Mouse (Mus musculus) neural tube, embryonic 14.5 days (tissue): ENCODE data around the gene Gm9903. TPM values are rescaled to one million over a fixed set of nuclear protein-coding genes. Genes with fewer than 3 reads are reported as not detected.

ENCODE experiments used
- ATAC-seq: fragments of 200-750 bp; cut with Nextera tagmentation; 2 replicates; pipeline ENCODE4 v1.8.0; 2017; ENCODE audit warnings: low read depth, mild to moderate bottlenecking, moderate TSS enrichment, moderate library complexity
- H3K27ac ChIP-seq: fragments of 300-500 bp; sonication (generic); 2 replicates; pipeline ENCODE4 v1.5.1; 2014; ENCODE audit warnings: low read depth, mild to moderate bottlenecking, control low read depth, low read length, moderate library complexity, mixed read lengths
- H3K27me3 ChIP-seq: fragments of 300-500 bp; sonication (generic); 2 replicates; pipeline ENCODE4 v1.6.1; 2014; ENCODE audit warnings: low read length; ENCODE audit not compliant: control insufficient read depth, insufficient read depth
- H3K36me3 ChIP-seq: fragments of 300-500 bp; sonication (generic); 2 replicates; pipeline ENCODE4 v1.6.1; 2014; ENCODE audit warnings: low read length, mixed read lengths; ENCODE audit not compliant: control insufficient read depth, insufficient read depth
- H3K4me1 ChIP-seq: fragments of 300-500 bp; sonication (generic); 2 replicates; pipeline ENCODE4 v1.6.1; 2014; ENCODE audit warnings: low read length; ENCODE audit not compliant: control insufficient read depth, insufficient read depth
- H3K4me2 ChIP-seq: fragments of 300-500 bp; sonication (generic); 2 replicates; pipeline ENCODE4 v1.6.1; 2014; ENCODE audit warnings: mild to moderate bottlenecking, low read depth, low read length, control low read depth
- H3K4me3 ChIP-seq: fragments of 300-500 bp; sonication (generic); 2 replicates; pipeline ENCODE4 v1.5.1; 2014; ENCODE audit warnings: low read depth, low read length, control low read depth, mixed read lengths
- H3K9ac ChIP-seq: fragments of 300-500 bp; sonication (generic); replicated peaks from 2 replicates; pipeline ENCODE4 v1.6.1; 2014; ENCODE audit warnings: low read depth, mild to moderate bottlenecking, control low read depth, low read length, mixed read lengths
- H3K9me3 ChIP-seq: fragments of 300-500 bp; sonication (generic); 2 replicates; pipeline ENCODE4 v1.6.1; 2016; ENCODE audit warnings: low read length; ENCODE audit not compliant: control insufficient read depth
- WGBS: fragments of 180-500 bp; shearing (Covaris S2); extraction: QIAGEN DNeasy Blood & Tissue Kit; methylation state at CpG from one replicate; pipeline ENCODE4 v1.1.7; 2014; 5-methylcytosine and 5-hydroxymethylcytosine counted together
- polyA plus RNA-seq: library from polyadenylated mRNA; unstranded; fragments of >200 nt; fragmentation: Nextera tagmentation; extraction: Ambion mirVana; gene quantifications from 2 replicates; pipeline ENCODE4 v1.2.1, GENCODE M21; 2014

The Gm9903 gene
- 0.60 and 0.89 TPM in 2 replicates for polyA plus RNA-seq

DNA sequence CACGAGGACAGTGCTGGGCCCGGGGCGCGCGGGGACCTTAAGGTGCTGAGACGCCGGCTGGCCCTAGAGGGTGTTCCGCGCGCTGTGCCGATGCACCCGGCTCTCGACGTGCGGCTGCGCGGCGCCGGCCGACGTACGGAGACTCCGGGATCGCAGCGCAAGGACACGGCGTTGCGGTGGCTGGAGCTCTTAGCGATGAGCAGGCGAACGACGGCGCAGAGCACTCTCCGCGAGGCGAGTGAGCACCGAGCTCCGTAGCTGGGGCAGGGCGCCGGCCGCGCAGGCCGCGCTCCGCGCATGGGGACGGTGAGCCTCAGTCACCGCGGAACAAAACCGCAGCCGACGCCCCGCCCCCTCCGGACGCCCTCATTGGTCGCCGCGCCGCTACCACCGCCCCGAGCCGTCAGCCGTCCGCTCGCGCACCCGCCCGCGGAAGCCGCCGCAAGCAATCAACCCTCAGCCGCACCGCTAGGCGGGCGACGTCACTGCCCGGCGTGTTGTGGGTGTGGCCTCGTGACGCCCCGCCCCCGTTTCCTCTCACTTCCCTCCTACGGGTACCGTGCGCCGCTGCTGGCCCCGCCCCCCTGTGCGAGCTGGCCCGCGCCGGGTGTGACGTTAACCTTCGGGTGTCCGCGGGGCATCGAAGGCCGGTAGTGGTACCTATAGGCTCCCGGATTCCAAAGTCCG, at the start of gene Gm9903, which contains the start of gene Fam53a:
Gene Gm9903, plus strand, starts transcription at position 625 of the 687 bp plus-strand sequence.
Gene Fam53a, minus strand, starts transcription at position 335 of the 687 bp plus-strand sequence.
- H3K4me1 ChIP-seq, result peaks cover 11% of the 10 kb centered on the region
- no peaks in the 10 kb centered on the region for H3K9me3 ChIP-seq
- peak; percentile 96 for ATAC-seq
- no peaks in the 10 kb centered on the region for H3K27me3 ChIP-seq
- H3K27ac ChIP-seq, result peak within 1 kb of the TSS; percentile 90
- H3K4me2 ChIP-seq, result peak within 1 kb of the TSS; percentile 90
- no peaks in the 10 kb centered on the region for H3K36me3 ChIP-seq
- peak within 1 kb of the TSS; percentile 78 for H3K4me3 ChIP-seq
- under 1% methylated on average over 81 of the region's 99 CpGs for WGBS
- H3K9ac ChIP-seq, result peak within 1 kb of the TSS; percentile 73

DNA sequence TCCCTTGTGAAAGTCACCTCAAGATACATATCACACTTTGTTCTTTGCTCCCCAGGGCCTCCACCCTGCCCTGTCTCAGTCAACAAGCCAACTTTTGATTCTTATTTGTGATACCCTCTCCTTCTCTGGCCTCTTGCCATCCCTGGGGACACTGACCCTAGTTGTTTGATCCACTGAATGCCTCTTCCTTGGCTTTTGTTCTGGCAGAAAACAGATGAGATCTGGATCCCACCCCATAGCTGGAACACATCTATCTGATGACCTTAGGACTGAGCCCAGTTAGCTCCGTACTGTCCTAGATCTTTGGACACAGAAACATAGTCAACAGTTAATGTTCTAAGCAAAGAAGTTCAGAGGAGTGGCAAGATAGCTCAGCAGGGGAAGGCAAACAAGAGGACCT, 49.4 kb upstream of the Gm9903 start:
- no peaks in the 10 kb centered on the region for H3K36me3 ChIP-seq
- 81% methylated on average over 1 of the region's 1 CpGs for WGBS
- H3K27me3 ChIP-seq, result no peaks in the 10 kb centered on the region
- H3K4me3 ChIP-seq, result no peak overlapping the region
- no peaks in the 10 kb centered on the region for H3K4me1 ChIP-seq
- no peak overlapping the region for H3K27ac ChIP-seq
- ATAC-seq, result no peak
- no peaks in the 10 kb centered on the region for H3K9me3 ChIP-seq
- H3K4me2 ChIP-seq, result no peak overlapping the region
- H3K9ac ChIP-seq, result no peak overlapping the region

DNA sequence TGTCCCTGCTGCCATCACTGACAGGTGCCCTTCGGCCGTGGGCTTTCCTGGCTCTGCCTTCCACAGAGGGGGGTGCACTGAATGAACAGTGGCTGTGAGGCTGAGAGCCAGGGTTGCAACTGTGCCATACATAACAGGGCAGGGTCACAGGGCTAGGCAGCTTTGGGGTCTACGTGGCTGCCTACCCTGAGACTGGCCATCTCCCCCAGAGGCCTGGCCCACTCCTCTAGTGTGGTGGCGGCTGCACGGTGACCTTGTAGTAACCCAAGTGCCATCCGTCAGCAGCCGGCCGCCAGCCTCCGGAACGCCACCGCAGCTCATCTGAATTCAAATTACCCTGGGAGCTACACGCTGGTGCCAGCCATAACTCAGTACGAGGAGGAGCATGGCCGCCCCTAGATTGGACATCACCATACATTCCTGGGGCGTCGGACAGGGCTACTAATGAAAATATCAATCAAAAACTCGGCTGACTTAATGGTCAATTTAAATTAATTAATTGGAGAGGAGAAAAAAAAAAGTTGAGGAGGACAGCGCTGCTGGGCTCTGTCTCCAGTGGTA, 42.1 kb upstream of the Gm9903 start:
- H3K4me3 ChIP-seq, result no peak overlapping the region
- H3K4me2 ChIP-seq, result no peak overlapping the region
- H3K9ac ChIP-seq, result no peak overlapping the region
- H3K27me3 ChIP-seq, result no peaks in the 10 kb centered on the region
- no peaks in the 10 kb centered on the region for H3K4me1 ChIP-seq
- peak; percentile 52; the same call in 1 of the 2 replicates for ATAC-seq
- 0 out of 2 replicates have a peak overlapping the region, but pooled peaks have one; percentile 16 for H3K27ac ChIP-seq
- 36% methylated on average over 18 of the region's 18 CpGs for WGBS
- H3K36me3 ChIP-seq, result no peaks in the 10 kb centered on the region
- H3K9me3 ChIP-seq, result no peaks in the 10 kb centered on the region

DNA sequence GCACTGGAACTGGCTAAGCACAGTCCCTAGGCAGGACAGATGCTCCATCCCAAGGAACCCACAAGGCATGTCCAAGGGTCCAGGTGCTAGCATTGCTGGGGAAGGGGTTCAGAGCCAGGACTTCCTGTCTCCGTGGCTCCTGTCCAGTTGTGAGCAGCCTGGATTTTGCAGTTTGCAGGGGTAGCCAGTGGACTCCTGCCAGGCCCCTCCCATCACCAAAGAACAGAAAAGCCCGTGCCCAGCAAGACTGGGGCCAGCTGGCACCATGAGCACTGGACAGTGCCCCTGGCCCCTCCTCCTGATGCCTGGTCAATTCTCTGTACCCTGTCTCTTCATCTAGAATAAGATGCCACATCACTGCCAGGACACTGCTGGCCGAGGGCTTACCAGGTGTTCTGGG, 41.7 kb upstream of the Gm9903 start:
- H3K4me3 ChIP-seq, result no peak overlapping the region
- H3K9ac ChIP-seq, result no peak overlapping the region
- WGBS, result 69% methylated on average over 3 of the region's 3 CpGs
- no peak overlapping the region for H3K4me2 ChIP-seq
- ATAC-seq, result 0 out of 2 replicates have a peak, but pooled peaks have one; percentile 23
- no peak overlapping the region for H3K27ac ChIP-seq
- no peaks in the 10 kb centered on the region for H3K36me3 ChIP-seq
- H3K9me3 ChIP-seq, result no peaks in the 10 kb centered on the region
- no peaks in the 10 kb centered on the region for H3K27me3 ChIP-seq
- H3K4me1 ChIP-seq, result no peaks in the 10 kb centered on the region

DNA sequence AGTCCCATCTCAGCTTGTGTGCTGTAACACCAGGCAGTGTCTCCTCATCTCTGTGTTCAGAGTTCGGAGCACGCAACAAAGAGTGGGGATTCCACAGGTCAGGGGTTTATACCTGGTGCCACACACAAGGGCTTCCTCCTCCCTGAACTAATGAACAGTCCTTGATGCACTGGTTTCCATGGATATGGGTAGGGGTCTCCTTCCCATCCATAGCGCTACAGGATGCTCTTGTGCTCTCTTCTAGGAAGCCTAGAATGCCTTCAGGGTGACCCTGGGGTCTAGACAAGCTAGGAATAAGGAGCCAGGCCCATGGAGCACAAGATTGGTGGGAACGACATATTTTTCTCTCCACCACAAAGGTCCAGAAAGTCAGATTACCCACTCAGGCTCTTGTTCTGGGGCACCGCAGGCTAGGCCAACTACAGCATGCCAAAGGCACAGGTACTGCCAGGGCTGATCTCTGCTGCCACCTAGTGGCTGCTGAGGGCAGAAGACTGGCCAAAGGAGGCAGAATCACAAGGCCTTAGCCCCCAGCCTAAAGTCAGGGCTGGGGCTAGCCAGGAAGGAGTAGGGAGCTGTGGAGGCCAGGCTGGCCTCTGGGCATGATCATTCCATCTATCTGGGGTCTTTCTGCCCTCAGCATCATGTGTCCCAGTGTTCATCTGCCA, 40.4 kb upstream of the Gm9903 start:
- ATAC-seq, result peak; percentile 71; the same call in 1 of the 2 replicates
- Histone ChIP-seq H3K36me3 (no peaks in the 10 kb centered on the region), H3K27ac (no peak overlapping the region), H3K4me2 (no peak overlapping the region), H3K9ac (no peak overlapping the region), H3K4me1 (no peaks in the 10 kb centered on the region), H3K9me3 (no peaks in the 10 kb centered on the region), H3K27me3 (no peaks in the 10 kb centered on the region), H3K4me3 (no peak overlapping the region)
- 71% methylated on average over 5 of the region's 5 CpGs for WGBS

DNA sequence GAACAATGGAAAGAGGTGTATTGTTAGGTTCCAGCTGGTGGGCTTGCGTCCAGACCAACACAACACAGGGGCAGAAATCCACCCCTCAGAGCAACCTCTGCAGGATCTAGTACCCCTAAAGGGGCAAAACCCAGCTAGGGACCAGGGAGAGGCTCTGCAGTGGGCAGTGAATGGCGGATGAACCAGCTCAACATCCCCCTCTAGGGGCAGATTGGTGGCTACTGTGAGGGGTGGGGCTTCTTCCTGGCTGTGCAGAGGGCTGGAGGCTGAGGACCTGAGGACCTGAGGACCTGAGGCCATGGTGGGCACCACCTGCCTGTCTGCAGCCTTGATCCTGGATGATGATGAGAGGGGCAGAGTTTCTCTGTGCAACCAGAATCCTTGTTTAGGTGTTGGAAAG, 36.1 kb upstream of the Gm9903 start:
- Histone ChIP-seq H3K27me3 (no peaks in the 10 kb centered on the region), H3K27ac (no peak overlapping the region), H3K36me3 (no peaks in the 10 kb centered on the region), H3K4me1 (no peaks in the 10 kb centered on the region), H3K4me3 (no peak overlapping the region), H3K9ac (no peak overlapping the region), H3K4me2 (no peak overlapping the region), H3K9me3 (no peaks in the 10 kb centered on the region)
- WGBS, result 43% methylated on average over 2 of the region's 2 CpGs
- ATAC-seq, result no peak

DNA sequence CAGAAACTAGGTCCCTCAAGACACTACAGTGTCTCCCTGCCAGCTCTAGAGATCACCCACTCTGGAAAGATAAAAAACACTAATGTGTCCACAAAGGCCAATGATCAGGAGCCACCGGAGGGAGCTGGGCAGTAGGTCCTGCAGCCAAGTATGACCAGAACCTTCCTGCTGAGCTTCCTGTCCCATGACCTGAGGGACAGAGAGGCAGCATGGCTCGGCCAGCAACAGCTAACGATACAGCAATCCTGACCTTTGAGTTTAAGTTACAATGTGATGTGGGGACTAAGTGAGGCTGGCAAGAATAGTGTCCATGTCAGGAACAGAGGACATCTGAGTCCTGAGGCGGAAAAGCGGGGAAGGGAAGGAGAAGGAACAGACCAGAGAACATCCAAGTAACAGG, 24.4 kb upstream of the Gm9903 start:
- Histone ChIP-seq H3K4me2 (no peak overlapping the region), H3K9ac (no peak overlapping the region), H3K27ac (no peak overlapping the region), H3K27me3 (no peaks in the 10 kb centered on the region), H3K4me3 (no peak overlapping the region), H3K4me1 (no peaks in the 10 kb centered on the region), H3K9me3 (no peaks in the 10 kb centered on the region), H3K36me3 (peaks cover 14% of the 10 kb centered on the region)
- WGBS, result 85% methylated on average over 5 of the region's 5 CpGs
- no peak for ATAC-seq

DNA sequence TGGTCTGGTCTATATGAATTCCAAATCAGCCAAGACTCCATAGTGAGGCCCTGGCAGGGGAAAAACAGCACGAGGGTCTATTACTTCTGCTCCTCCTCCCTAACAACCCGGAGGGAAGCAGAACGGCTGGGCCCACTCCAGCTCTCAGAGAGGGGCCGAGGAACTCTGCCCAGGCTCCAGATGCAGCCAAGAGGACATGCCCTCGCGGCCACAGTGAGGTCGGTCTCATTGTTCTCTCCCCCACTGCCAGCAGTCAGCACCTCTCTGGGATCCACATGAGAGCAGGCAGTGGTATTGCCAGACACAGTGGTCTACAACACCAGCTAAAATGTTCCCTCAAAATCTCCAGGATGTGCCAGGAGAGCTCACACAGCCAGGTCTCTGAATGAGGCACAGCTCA, 23.1 kb upstream of the Gm9903 start:
- Histone ChIP-seq H3K36me3 (peaks cover 14% of the 10 kb centered on the region), H3K9ac (no peak overlapping the region), H3K27me3 (no peaks in the 10 kb centered on the region), H3K27ac (no peak overlapping the region), H3K4me1 (no peaks in the 10 kb centered on the region), H3K4me3 (no peak overlapping the region), H3K9me3 (no peaks in the 10 kb centered on the region), H3K4me2 (no peak overlapping the region)
- 78% methylated on average over 7 of the region's 7 CpGs for WGBS
- no peak for ATAC-seq

DNA sequence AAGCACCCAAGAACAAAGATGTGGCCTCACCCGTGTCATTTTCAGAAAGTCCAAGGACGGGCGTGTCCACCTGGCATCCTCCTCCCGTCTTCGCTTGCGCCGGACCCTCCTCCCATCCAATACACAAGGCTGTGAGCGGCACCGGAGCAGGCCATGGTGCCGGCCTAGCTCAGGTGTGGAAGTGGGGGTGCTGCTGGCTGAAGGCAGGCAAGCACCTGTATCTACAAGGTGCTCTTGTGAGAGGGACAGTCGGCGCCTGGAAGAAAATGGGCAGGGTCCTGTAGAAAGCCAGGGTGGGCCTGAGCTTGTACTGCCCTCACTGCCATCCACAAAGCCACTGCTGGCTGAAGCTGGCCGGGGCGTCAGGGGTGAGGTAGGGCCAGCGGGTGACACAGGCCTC, 22.3 kb upstream of the Gm9903 start:
- Histone ChIP-seq H3K36me3 (peaks cover 14% of the 10 kb centered on the region), H3K9ac (no peak overlapping the region), H3K27me3 (no peaks in the 10 kb centered on the region), H3K27ac (no peak overlapping the region), H3K4me2 (no peak overlapping the region), H3K9me3 (no peaks in the 10 kb centered on the region), H3K4me3 (no peak overlapping the region), H3K4me1 (no peaks in the 10 kb centered on the region)
- ATAC-seq, result no peak
- 97% methylated on average over 15 of the region's 15 CpGs for WGBS
